Mouse (Mus musculus) left cerebral cortex, adult 9 months (tissue): ENCODE measurements around the gene Vps41.

Source experiments
- DNase-seq, 2 experiments: peaks; one replicate each; pipeline ENCODE4 v3.0.0; 2022; ENCODE audit warnings: low spot score in 2 of 2

Vps41 gene

GRCm38 (mm10) chr13:18868825-18869224 lies 151.7 kb downstream of the Vps41 start:
- no peak for DNase-seq

DNA sequence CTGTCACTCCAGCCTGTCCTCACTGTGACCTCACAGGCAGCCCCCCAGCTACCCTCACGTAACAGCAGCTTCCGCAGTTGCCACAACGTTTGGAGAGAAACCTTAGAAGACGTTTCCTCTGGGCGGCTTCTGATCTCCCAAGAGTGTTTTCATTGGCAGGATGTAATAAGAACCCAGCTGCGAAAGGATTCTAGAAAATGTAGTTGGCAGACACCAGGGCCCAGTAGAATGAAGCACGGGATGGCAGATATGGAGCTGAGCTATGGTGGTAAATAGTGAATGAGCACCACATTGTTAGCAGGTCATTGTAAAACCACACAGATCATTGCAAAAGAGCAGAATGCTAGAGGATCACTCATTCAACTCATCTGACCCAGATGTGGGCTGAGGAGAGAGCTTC lies 158.2 kb downstream of the Vps41 start:
- DNase-seq = no peak

DNA sequence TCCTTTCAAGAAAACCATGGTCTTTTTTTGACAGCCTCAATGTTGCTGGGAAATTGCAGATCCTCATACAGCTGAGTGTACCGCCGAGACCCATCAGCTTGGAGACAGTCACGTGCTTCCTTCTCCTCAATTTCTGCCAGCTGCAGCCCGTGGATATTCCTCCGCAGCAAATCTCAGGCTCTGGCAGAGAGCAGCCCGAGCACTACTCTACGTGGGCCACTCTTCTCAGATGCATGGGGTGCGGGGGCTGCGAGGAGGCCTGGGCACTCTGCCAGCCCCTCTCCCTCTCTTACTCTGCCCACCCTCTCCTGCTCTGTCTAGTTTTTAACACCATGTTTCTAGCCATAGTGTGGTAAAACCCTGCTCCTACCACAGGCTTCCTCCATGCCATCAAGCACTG lies 175.8 kb downstream of the Vps41 start:
- peak; percentile 43 to 67 for DNase-seq

- DNase-seq = no peak
These were observed 179.7 kb downstream of the Vps41 start for GRCm38 (mm10) chr13:18896789-18897188.

DNA sequence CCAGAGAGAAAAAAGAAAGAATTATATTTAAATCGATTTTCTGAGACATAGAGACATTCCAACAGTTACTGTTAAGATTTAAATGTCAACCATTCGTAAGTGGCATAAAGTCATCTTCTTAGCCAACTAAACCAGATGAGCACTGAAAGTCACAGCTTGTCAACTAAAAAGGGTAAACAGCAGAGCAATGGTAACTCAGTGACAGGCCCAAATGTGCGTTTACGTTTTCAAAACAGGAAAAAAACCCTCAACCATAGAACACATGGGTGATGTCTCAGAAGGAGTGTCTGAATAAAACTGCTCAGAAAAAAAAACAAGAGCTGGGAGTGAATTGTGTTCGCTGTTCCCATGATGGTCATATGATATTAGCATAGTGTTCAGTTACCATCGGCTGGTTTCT lies 186.5 kb downstream of the Vps41 start:
- no peak for DNase-seq

DNA sequence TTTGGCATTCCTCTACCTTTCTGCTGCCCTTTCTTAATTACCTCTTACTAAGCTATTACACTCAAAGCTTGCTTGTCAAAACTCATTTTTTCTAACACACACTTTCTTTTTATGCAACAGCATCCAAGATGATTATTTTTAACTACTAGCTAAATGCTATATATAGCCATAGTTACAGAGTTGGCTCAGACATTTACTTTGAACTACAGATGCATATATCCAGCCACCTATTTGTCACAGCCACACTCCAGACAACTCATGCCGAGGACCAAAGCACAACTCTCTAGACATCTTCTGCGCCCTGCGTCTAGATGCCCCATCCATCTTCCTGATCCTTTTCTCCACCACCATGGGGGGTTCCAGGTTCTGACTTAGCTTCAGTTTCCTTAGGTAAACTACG lies 197.7 kb downstream of the Vps41 start:
- no peak for DNase-seq
